Mouse (Mus musculus) G1E (cell line): ENCODE data around the gene Zp1.

Source experiments
- CTCF ChIP-seq: IDR thresholded peaks from 2 replicates; pipeline ENCODE4 v1.5.1; 2012; ENCODE audit warnings: low read depth, low read length, inconsistent platforms, mixed read lengths
- GATA1 ChIP-seq: IDR thresholded peaks from 2 replicates; pipeline ENCODE4 v1.6.1; 2012; ENCODE audit warnings: borderline replicate concordance, low read length, inconsistent platforms, mixed read lengths
- GATA2 ChIP-seq: IDR thresholded peaks from 2 replicates; pipeline ENCODE4 v1.6.1; 2012; ENCODE audit warnings: low read depth, low read length, inconsistent platforms, borderline replicate concordance
- TAL1 ChIP-seq: conservative IDR thresholded peaks from 2 replicates; pipeline ENCODE4 v1.6.1; 2012; ENCODE audit warnings: low read depth, low read length, inconsistent platforms, mixed read lengths

DNA sequence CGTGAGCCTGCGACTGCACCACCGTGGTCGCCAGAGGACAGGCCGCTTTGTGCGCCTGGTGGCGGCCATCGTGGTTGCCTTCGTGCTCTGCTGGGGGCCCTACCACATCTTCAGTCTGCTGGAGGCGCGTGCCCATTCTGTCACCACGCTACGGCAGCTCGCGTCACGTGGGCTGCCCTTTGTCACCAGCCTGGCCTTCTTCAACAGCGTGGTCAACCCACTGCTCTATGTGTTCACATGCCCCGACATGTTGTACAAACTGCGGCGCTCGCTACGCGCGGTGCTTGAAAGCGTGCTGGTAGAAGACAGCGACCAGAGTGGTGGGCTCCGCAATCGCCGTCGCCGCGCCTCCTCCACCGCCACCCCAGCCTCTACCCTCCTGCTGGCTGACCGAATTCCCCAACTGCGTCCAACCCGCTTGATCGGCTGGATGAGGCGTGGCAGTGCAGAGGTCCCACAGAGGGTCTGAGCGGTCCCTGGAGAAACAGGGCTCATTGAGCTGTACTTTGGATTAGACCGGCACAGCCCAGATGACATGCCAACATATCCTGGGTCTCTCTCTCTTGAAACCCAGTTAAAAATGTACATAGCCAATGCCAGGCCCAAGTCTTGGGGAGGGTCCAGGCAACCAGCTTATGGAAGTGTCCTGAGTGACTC, 20.5 kb upstream of the Zp1 start:
- no peak for TF ChIP-seq CTCF
- TF ChIP-seq GATA1: no peak
- no peak for TF ChIP-seq TAL1
- TF ChIP-seq GATA2: no peak
